Mouse (Mus musculus): ENCODE results near the gene Rab3il1. TPM values are rescaled to one million over a fixed set of nuclear protein-coding genes. Genes with fewer than 3 reads are reported as not detected.

Gene Rab3il1
- total RNA-seq, 2 experiments from 2014 or later: 3.1 to 7.1 TPM

- ATAC-seq (ENCODE audit: poor library complexity, severe bottlenecking): no peak
Observed at GRCm38 (mm10) chr19:10038364-10038763, 36.9 kb downstream of the Rab3il1 start.

- ATAC-seq (ENCODE audit: poor library complexity, severe bottlenecking): no peak
Observed at GRCm38 (mm10) chr19:10038910-10039309, 37.4 kb downstream of the Rab3il1 start.

GRCm38 (mm10) chr19:10039615-10040014 is 38.1 kb downstream of the Rab3il1 start:
- ATAC-seq (ENCODE audit: poor library complexity, severe bottlenecking): no peak

GRCm38 (mm10) chr19:10040866-10041387 is 39.5 kb downstream of the Rab3il1 start:
- ATAC-seq (ENCODE audit: poor library complexity, severe bottlenecking): no peak

- ATAC-seq (ENCODE audit: poor library complexity, severe bottlenecking): peak; percentile 51
Observed at GRCm38 (mm10) chr19:10041388-10042148, 40.1 kb downstream of the Rab3il1 start, which contains the start of gene Fads3. Fads3 (plus strand) TSS chr19:10041569.

- no peak for ATAC-seq (ENCODE audit: poor library complexity, severe bottlenecking)
Observed at GRCm38 (mm10) chr19:10042232-10042631, 40.8 kb downstream of the Rab3il1 start.

GRCm38 (mm10) chr19:10042816-10043215 is 41.3 kb downstream of the Rab3il1 start:
- ATAC-seq (ENCODE audit: poor library complexity, severe bottlenecking): no peak

GRCm38 (mm10) chr19:10043643-10044042 is 42.2 kb downstream of the Rab3il1 start:
- no peak for ATAC-seq (ENCODE audit: poor library complexity, severe bottlenecking)

- ATAC-seq (ENCODE audit: poor library complexity, severe bottlenecking): no peak
Observed at GRCm38 (mm10) chr19:10045707-10046106, 44.2 kb downstream of the Rab3il1 start.

- no peak for ATAC-seq (ENCODE audit: poor library complexity, severe bottlenecking)
Observed at GRCm38 (mm10) chr19:10046346-10046745, 44.9 kb downstream of the Rab3il1 start.

- ATAC-seq (ENCODE audit: poor library complexity, severe bottlenecking): peak; percentile 62
Observed at GRCm38 (mm10) chr19:10046983-10047382, 45.5 kb downstream of the Rab3il1 start.

GRCm38 (mm10) chr19:10049533-10049932 is 48.1 kb downstream of the Rab3il1 start:
- no peak for ATAC-seq (ENCODE audit: poor library complexity, severe bottlenecking)

GRCm38 (mm10) chr19:10050438-10050837 is 49.0 kb downstream of the Rab3il1 start:
- ATAC-seq (ENCODE audit: poor library complexity, severe bottlenecking): no peak

GRCm38 (mm10) chr19:10052698-10053097 is 51.2 kb downstream of the Rab3il1 start:
- ATAC-seq (ENCODE audit: poor library complexity, severe bottlenecking): no peak

GRCm38 (mm10) chr19:10053692-10054260 is 52.3 kb downstream of the Rab3il1 start:
- ATAC-seq (ENCODE audit: poor library complexity, severe bottlenecking): no peak

GRCm38 (mm10) chr19:10054361-10055075 is 53.0 kb downstream of the Rab3il1 start:
- ATAC-seq (ENCODE audit: poor library complexity, severe bottlenecking): no peak

- no peak for ATAC-seq (ENCODE audit: poor library complexity, severe bottlenecking)
Observed at GRCm38 (mm10) chr19:10055261-10055660, 53.8 kb downstream of the Rab3il1 start.

GRCm38 (mm10) chr19:10055783-10056660 is 54.6 kb downstream of the Rab3il1 start:
- ATAC-seq (ENCODE audit: poor library complexity, severe bottlenecking): no peak

- ATAC-seq (ENCODE audit: poor library complexity, severe bottlenecking): no peak
Observed at GRCm38 (mm10) chr19:10056686-10057085, 55.2 kb downstream of the Rab3il1 start.

All from megakaryocyte, adult 5-6 weeks (primary cell).